9 mouse cellular contexts compared by ENCODE assay signal in the genomic region with DNA sequence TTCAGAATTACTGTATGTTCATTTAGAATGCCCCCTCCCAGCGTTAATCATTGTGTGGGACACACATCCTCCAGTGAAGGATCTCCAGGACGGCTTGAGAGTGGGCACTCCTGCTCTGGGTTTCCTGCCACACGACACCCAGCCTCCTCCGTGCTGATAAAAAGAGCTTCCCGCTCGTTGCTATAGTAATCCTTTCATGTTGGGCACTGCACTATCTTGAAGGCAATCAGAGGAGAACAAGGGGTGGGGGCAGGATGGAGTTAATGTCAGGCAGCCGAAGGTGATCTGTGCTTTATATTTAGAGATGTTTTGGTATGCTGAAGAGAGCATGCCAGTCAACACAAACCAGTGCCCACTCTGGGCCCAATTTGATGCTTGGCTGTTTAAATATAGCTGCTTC.
DNase-seq lines count a peak whose midpoint lies in the region; ATAC-seq and TF ChIP-seq lines count a peak whose summit lies in the region.
"Had no signal": no experiment of that assay in that cellular context is flagged by ENCODE, and none has a peak within 500 bp of the region (broad histone marks: within the 10 kb centered on the region; RNA-seq: fewer than 3 reads in every experiment).

No protein-coding gene starts in this region.

- WGBS in hindbrain, embryonic 12.5 days: 15% methylated on average over 7 of the region's 7 CpGs
- 6% methylated on average over 7 of the region's 7 CpGs for WGBS in midbrain, embryonic 15.5 days

- H3K4me3 ChIP-seq in MEL (ENCODE audit: control insufficient read depth in 1 of 2, insufficient read depth in 1 of 2, low read depth in 2 of 2, low read length in 2 of 2): no peak overlapping the region
- H3K4me3 ChIP-seq in hindbrain, embryonic 12.5 days: no peak overlapping the region
- H3K4me3 ChIP-seq in midbrain, embryonic 15.5 days: no peak overlapping the region
- H3K4me3 ChIP-seq: erythroblast, embryonic 14.5 days had no signal

- DNase-seq in MEL (ENCODE audit: low read depth, low spot score): peak; percentile 9
- no peak for DNase-seq in spleen, adult 12 weeks (ENCODE audit: low spot score)
- no peak for DNase-seq in cerebellum, postnatal 25 days
- no peak for DNase-seq in layer of hippocampus, adult 9-10 months (ENCODE audit: low spot score)
- DNase-seq: lung, postnatal 10 days had no signal

- no peak for TF ChIP-seq CTCF in MEL (IDR thresholded peaks at IDR 0.05 in 2 of 3, conservative IDR thresholded peaks at IDR 0.05 in 1 of 3; ENCODE audit: control insufficient read depth in 1 of 3, insufficient read depth in 1 of 3, low read depth in 2 of 3, low read length in 3 of 3, poor library complexity in 1 of 3, severe bottlenecking in 1 of 3)

- H3K27ac ChIP-seq in MEL (ENCODE audit: control insufficient read depth, low read depth, low read length): no peak overlapping the region
- H3K27ac ChIP-seq in hindbrain, embryonic 12.5 days: peak overlapping the region; percentile 57; the same call in 1 of the 2 replicates
- H3K27ac ChIP-seq in midbrain, embryonic 15.5 days: peak overlapping the region; percentile 75

- no peak for TF ChIP-seq RAD21 in MEL (IDR thresholded peaks at IDR 0.05; ENCODE audit: low read depth, low read length)

- no peaks in the 10 kb centered on the region for H3K27me3 ChIP-seq in MEL (ENCODE audit: control insufficient read depth in 1 of 2, insufficient read depth in 2 of 2, low read length in 2 of 2)
- no peaks in the 10 kb centered on the region for H3K27me3 ChIP-seq in hindbrain, embryonic 12.5 days
- H3K27me3 ChIP-seq in midbrain, embryonic 15.5 days (replicated peaks): no peaks in the 10 kb centered on the region

- no peak for TF ChIP-seq POLR2A in MEL (IDR thresholded peaks at IDR 0.05; ENCODE audit: control insufficient read depth in 1 of 2, insufficient read depth in 1 of 2, low read depth in 1 of 2, low read length in 2 of 2, poor library complexity in 1 of 2)

- peak; percentile 59 for ATAC-seq in activated CD4-positive, CD25-positive, alpha-beta regulatory T cell, adult 4 months
- ATAC-seq in hindbrain, embryonic 12.5 days (ENCODE audit: low FRiP score): peak; percentile 73
- ATAC-seq in midbrain, embryonic 15.5 days (replicated peaks): peak; percentile 84

- H3K4me1 ChIP-seq in MEL (ENCODE audit: control insufficient read depth in 1 of 2, insufficient read depth in 2 of 2, low read length in 2 of 2): peaks cover 0 to 8% of the 10 kb centered on the region in 2 experiments; a peak in 2 of 4 replicates
- peaks cover 28% of the 10 kb centered on the region for H3K4me1 ChIP-seq in hindbrain, embryonic 12.5 days
- peaks cover 39% of the 10 kb centered on the region for H3K4me1 ChIP-seq in midbrain, embryonic 15.5 days

- H3K36me3 ChIP-seq in MEL (ENCODE audit: control insufficient read depth in 1 of 2, insufficient read depth in 2 of 2, low read length in 2 of 2): no peaks in the 10 kb centered on the region; a peak in 1 of 4 replicates
- H3K36me3 ChIP-seq in hindbrain, embryonic 12.5 days: no peaks in the 10 kb centered on the region
- H3K36me3 ChIP-seq in midbrain, embryonic 15.5 days (replicated peaks): no peaks in the 10 kb centered on the region

- no peak overlapping the region for H3K9ac ChIP-seq in MEL (ENCODE audit: control insufficient read depth, low read depth, low read length, poor library complexity, severe bottlenecking)
- H3K9ac ChIP-seq in hindbrain, embryonic 12.5 days: peak overlapping the region; percentile 18; the same call in 1 of the 2 replicates
- no peak overlapping the region for H3K9ac ChIP-seq in midbrain, embryonic 15.5 days

- no peak for TF ChIP-seq EP300 in MEL (IDR thresholded peaks at IDR 0.05; ENCODE audit: low read depth in 1 of 2, low read length in 2 of 2)

- H3K79me2 ChIP-seq in MEL (ENCODE audit: control insufficient read depth, insufficient read depth, low read length, poor library complexity): no peaks in the 10 kb centered on the region

- H3K4me2 ChIP-seq in hindbrain, embryonic 12.5 days (replicated peaks): no peak overlapping the region
- peak overlapping the region; percentile 16; the same call in 1 of the 2 replicates for H3K4me2 ChIP-seq in midbrain, embryonic 15.5 days

- no peaks in the 10 kb centered on the region for H3K9me3 ChIP-seq in MEL (replicated peaks; ENCODE audit: insufficient read depth, low read length)
- no peaks in the 10 kb centered on the region for H3K9me3 ChIP-seq in hindbrain, embryonic 12.5 days (replicated peaks)
- no peaks in the 10 kb centered on the region for H3K9me3 ChIP-seq in midbrain, embryonic 15.5 days

TF ChIP-seq in MEL, 35 proteins besides CTCF, POLR2A, EP300 and RAD21:
- TF ChIP-seq GABPA (IDR thresholded peaks at IDR 0.05; ENCODE audit: low read depth, low read length) (no peak), POLR2AphosphoS2 (IDR thresholded peaks at IDR 0.05; ENCODE audit: low read length) (no peak), ZKSCAN1 (IDR thresholded peaks at IDR 0.05; ENCODE audit: low read depth, low read length) (no peak), TBP (IDR thresholded peaks at IDR 0.05; ENCODE audit: low read depth, low read length) (no peak), MAZ (IDR thresholded peaks at IDR 0.05; ENCODE audit: low read depth, low read length) (no peak), NELFE (IDR thresholded peaks at IDR 0.05; ENCODE audit: low read depth, low read length) (no peak), USF2 (IDR thresholded peaks at IDR 0.05; ENCODE audit: borderline replicate concordance in 1 of 2, insufficient read depth in 1 of 2, low read depth in 1 of 2, low read length in 2 of 2) (no peak)
